Mouse (Mus musculus): Measurements from ENCODE around the gene Wdfy3.

GRCm38 (mm10) chr5:101830180-101830579 lies 239.5 kb downstream of the Wdfy3 start:
- no peak for TF ChIP-seq CTCF (IDR thresholded peaks at IDR 0.05; ENCODE audit: low read depth)
- TF ChIP-seq EP300 (IDR thresholded peaks at IDR 0.05; ENCODE audit: low read depth) = no peak
